Mouse (Mus musculus): ENCODE results near the gene Mybphl.

DNA sequence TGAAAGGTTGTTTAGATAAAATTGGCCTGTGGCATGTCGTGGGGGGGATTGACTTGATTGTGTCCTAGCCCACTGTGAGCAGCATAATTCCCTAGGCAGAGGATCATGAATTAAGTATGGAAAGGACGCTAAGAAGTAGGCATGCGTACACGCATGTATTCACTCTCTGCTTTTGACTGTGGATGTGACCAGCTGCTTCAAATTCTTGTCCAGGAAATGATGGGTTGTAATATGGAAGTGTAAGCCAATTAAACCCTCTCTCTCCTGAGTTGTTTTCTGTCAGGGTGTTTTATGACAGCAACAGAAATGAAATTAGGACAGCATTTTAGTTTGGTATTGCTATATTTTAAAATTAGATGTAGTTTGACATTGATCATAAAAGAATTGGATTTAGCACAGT lies 39.9 kb upstream of the Mybphl start:
- no peak for TF ChIP-seq CTCF (IDR thresholded peaks at IDR 0.05; ENCODE audit: low read depth, low read length)
- no peak for TF ChIP-seq EP300 (IDR thresholded peaks at IDR 0.05; ENCODE audit: insufficient read depth, low read depth, low read length)
